Mouse (Mus musculus) hindbrain, embryonic 13.5 days (tissue): Measurements from ENCODE around the gene Vdac1. TPM values are rescaled to one million over a fixed set of nuclear protein-coding genes. Genes with fewer than 3 reads are reported as not detected.
"Not testable (repeated sequence)": the region's sequence is repeated elsewhere in the genome, so short reads cannot be mapped to it uniquely, and the experiment has no call there.

ENCODE experiments used
- ATAC-seq: fragments of 200-750 bp; cut with Nextera tagmentation; 2 replicates; pipeline ENCODE4 v1.8.0; 2017; ENCODE audit warnings: moderate TSS enrichment; ENCODE audit not compliant: low FRiP score
- H3K27ac ChIP-seq: fragments of 300-500 bp; sonication (generic); 2 replicates; pipeline ENCODE4 v1.5.1; 2015; ENCODE audit warnings: inconsistent platforms, mild to moderate bottlenecking, moderate library complexity
- H3K27me3 ChIP-seq: fragments of 300-500 bp; sonication (generic); 2 replicates; pipeline ENCODE4 v1.6.1; 2015; ENCODE audit warnings: mild to moderate bottlenecking, inconsistent platforms
- H3K36me3 ChIP-seq: fragments of 300-500 bp; sonication (generic); 2 replicates; pipeline ENCODE4 v1.6.1; 2015; ENCODE audit warnings: mild to moderate bottlenecking, inconsistent platforms
- H3K4me1 ChIP-seq: fragments of 300-500 bp; sonication (generic); replicated peaks from 2 replicates; pipeline ENCODE4 v1.6.1; 2015; ENCODE audit warnings: inconsistent platforms
- H3K4me2 ChIP-seq: fragments of 300-500 bp; sonication (generic); 2 replicates; pipeline ENCODE4 v1.6.1; 2015; ENCODE audit warnings: inconsistent platforms, mild to moderate bottlenecking, moderate library complexity
- H3K4me3 ChIP-seq: fragments of 300-500 bp; sonication (generic); 2 replicates; pipeline ENCODE4 v1.5.1; 2015; ENCODE audit warnings: mild to moderate bottlenecking, inconsistent platforms
- H3K9ac ChIP-seq: fragments of 300-500 bp; sonication (generic); 2 replicates; pipeline ENCODE4 v1.6.1; 2015; ENCODE audit warnings: mild to moderate bottlenecking, inconsistent platforms
- H3K9me3 ChIP-seq: fragments of 300-500 bp; sonication (generic); 2 replicates; pipeline ENCODE4 v1.6.1; 2016; ENCODE audit warnings: inconsistent platforms
- WGBS: fragments of 180-500 bp; shearing (Covaris S2); methylation state at CpG from one replicate; pipeline ENCODE4 v1.1.7; 2015; 5-methylcytosine and 5-hydroxymethylcytosine counted together
- polyA plus RNA-seq: library from polyadenylated mRNA; unstranded; fragments of >200 nt; fragmentation: Nextera tagmentation; extraction: Ambion mirVana; gene quantifications from 2 replicates; pipeline ENCODE4 v1.2.1, GENCODE M21; 2015

Vdac1 gene
- polyA plus RNA-seq, 1 experiment from 2014 or later: 280 TPM

- H3K4me3 ChIP-seq: peak overlapping the region; percentile 21
- H3K27me3 ChIP-seq: no peaks in the 10 kb centered on the region
- H3K9ac ChIP-seq: no peak overlapping the region
- peak; percentile 72 for ATAC-seq
- no peaks in the 10 kb centered on the region for H3K36me3 ChIP-seq
- peak overlapping the region; percentile 46 for H3K4me2 ChIP-seq
- no peaks in the 10 kb centered on the region for H3K9me3 ChIP-seq
- H3K4me1 ChIP-seq: 0 out of 2 replicates have a peak, but pooled peaks cover 3% of the 10 kb centered on the region
- H3K27ac ChIP-seq: peak overlapping the region; percentile 40; the same call in 1 of the 2 replicates
- WGBS: 4% methylated on average over 12 of the region's 12 CpGs
Observed at GRCm38 (mm10) chr11:52346635-52347005, 14.0 kb upstream of the Vdac1 start.

GRCm38 (mm10) chr11:52348156-52348555 lies 12.5 kb upstream of the Vdac1 start:
- Histone ChIP-seq H3K9me3 (no peaks in the 10 kb centered on the region), H3K4me3 (no peak overlapping the region), H3K36me3 (no peaks in the 10 kb centered on the region), H3K27me3 (no peaks in the 10 kb centered on the region), H3K4me1 (0 out of 2 replicates have a peak, but pooled peaks cover 3% of the 10 kb centered on the region), H3K27ac (no peak overlapping the region), H3K9ac (no peak overlapping the region), H3K4me2 (no peak overlapping the region)
- ATAC-seq: no peak
- 88% methylated on average over 4 of the region's 4 CpGs for WGBS

GRCm38 (mm10) chr11:52348724-52349123 lies 11.9 kb upstream of the Vdac1 start:
- Histone ChIP-seq H3K4me3 (no peak overlapping the region), H3K4me1 (0 out of 2 replicates have a peak, but pooled peaks cover 3% of the 10 kb centered on the region), H3K9ac (no peak overlapping the region), H3K4me2 (no peak overlapping the region), H3K36me3 (no peaks in the 10 kb centered on the region), H3K27ac (no peak overlapping the region), H3K27me3 (no peaks in the 10 kb centered on the region), H3K9me3 (no peaks in the 10 kb centered on the region)
- 68% methylated on average over 3 of the region's 3 CpGs for WGBS
- no peak for ATAC-seq

GRCm38 (mm10) chr11:52350924-52351323 lies 9.7 kb upstream of the Vdac1 start:
- WGBS: 1% methylated on average over 9 of the region's 9 CpGs

GRCm38 (mm10) chr11:52352271-52352670 lies 8.4 kb upstream of the Vdac1 start:
- H3K9ac ChIP-seq: no peak overlapping the region
- 0 out of 2 replicates have a peak, but pooled peaks cover 5% of the 10 kb centered on the region for H3K9me3 ChIP-seq
- H3K27ac ChIP-seq: no peak overlapping the region
- H3K4me2 ChIP-seq: no peak overlapping the region
- ATAC-seq: no peak
- no peaks in the 10 kb centered on the region for H3K27me3 ChIP-seq
- H3K4me3 ChIP-seq: no peak overlapping the region
- 95% methylated on average over 3 of the region's 3 CpGs for WGBS
- no peaks in the 10 kb centered on the region for H3K4me1 ChIP-seq
- no peaks in the 10 kb centered on the region for H3K36me3 ChIP-seq

More at GRCm38 (mm10) chr11:52350924-52351323, 9.7 kb upstream of the Vdac1 start:
- no peak overlapping the region for H3K27ac ChIP-seq
- no peak overlapping the region for H3K4me2 ChIP-seq
- no peaks in the 10 kb centered on the region for H3K27me3 ChIP-seq
- H3K4me1 ChIP-seq: 0 out of 2 replicates have a peak, but pooled peaks cover 3% of the 10 kb centered on the region
- no peaks in the 10 kb centered on the region for H3K36me3 ChIP-seq
- H3K9ac ChIP-seq: no peak overlapping the region
- no peak overlapping the region for H3K4me3 ChIP-seq
- no peak for ATAC-seq
- 0 out of 2 replicates have a peak, but pooled peaks cover 5% of the 10 kb centered on the region for H3K9me3 ChIP-seq

- WGBS: 77% methylated on average over 5 of the region's 5 CpGs
- Histone ChIP-seq H3K27me3 (no peaks in the 10 kb centered on the region), H3K4me3 (no peak overlapping the region), H3K27ac (no peak overlapping the region), H3K36me3 (no peaks in the 10 kb centered on the region), H3K4me1 (peaks cover 2% of the 10 kb centered on the region), H3K4me2 (no peak overlapping the region), H3K9me3 (0 out of 2 replicates have a peak, but pooled peaks cover 5% of the 10 kb centered on the region), H3K9ac (no peak overlapping the region)
- ATAC-seq: no peak
Observed at GRCm38 (mm10) chr11:52354644-52355043, 6.0 kb upstream of the Vdac1 start.

- WGBS: 90% methylated on average over 1 of the region's 1 CpGs
- no peak overlapping the region for H3K27ac ChIP-seq
- no peaks in the 10 kb centered on the region for H3K27me3 ChIP-seq
- ATAC-seq: no peak
- H3K4me3 ChIP-seq: no peak overlapping the region
- no peak overlapping the region for H3K9ac ChIP-seq
- 0 out of 2 replicates have a peak, but pooled peaks cover 5% of the 10 kb centered on the region for H3K9me3 ChIP-seq
- H3K4me2 ChIP-seq: no peak overlapping the region
- no peaks in the 10 kb centered on the region for H3K36me3 ChIP-seq
- H3K4me1 ChIP-seq: peaks cover 8% of the 10 kb centered on the region
Observed at GRCm38 (mm10) chr11:52355601-52356000, 5.1 kb upstream of the Vdac1 start.

GRCm38 (mm10) chr11:52357091-52357490 lies 3.6 kb upstream of the Vdac1 start:
- not testable (repeated sequence) for H3K27ac ChIP-seq, H3K36me3 ChIP-seq, ATAC-seq, H3K4me2 ChIP-seq, H3K9me3 ChIP-seq, H3K9ac ChIP-seq, H3K4me3 ChIP-seq, H3K27me3 ChIP-seq
- 92% methylated on average over 5 of the region's 5 CpGs for WGBS
- H3K4me1 ChIP-seq: peaks cover 15% of the 10 kb centered on the region

- 48% methylated on average over 4 of the region's 4 CpGs for WGBS
- H3K4me3 ChIP-seq: no peak overlapping the region
- no peak for ATAC-seq
- H3K4me1 ChIP-seq: peaks cover 28% of the 10 kb centered on the region
- H3K27me3 ChIP-seq: no peaks in the 10 kb centered on the region
- H3K36me3 ChIP-seq: no peaks in the 10 kb centered on the region
- 0 out of 2 replicates have a peak, but pooled peaks cover 5% of the 10 kb centered on the region for H3K9me3 ChIP-seq
- H3K9ac ChIP-seq: no peak overlapping the region
- H3K4me2 ChIP-seq: no peak overlapping the region
- H3K27ac ChIP-seq: no peak overlapping the region
Observed at GRCm38 (mm10) chr11:52358520-52358919, 2.1 kb upstream of the Vdac1 start.

GRCm38 (mm10) chr11:52359686-52360470 lies 782 bp upstream of the Vdac1 start:
- Histone ChIP-seq H3K36me3 (no peaks in the 10 kb centered on the region), H3K4me1 (peaks cover 41% of the 10 kb centered on the region), H3K4me2 (peak overlapping the region; percentile 98), H3K9ac (peak overlapping the region; percentile 98), H3K27me3 (no peaks in the 10 kb centered on the region), H3K4me3 (peak overlapping the region; percentile 96), H3K27ac (peak overlapping the region; percentile 96), H3K9me3 (0 out of 2 replicates have a peak, but pooled peaks cover under 1% of the 10 kb centered on the region)
- WGBS: 13% methylated on average over 22 of the region's 22 CpGs
- ATAC-seq: peak; percentile 34

- peak; percentile 53 for ATAC-seq
- under 1% methylated on average over 47 of the region's 47 CpGs for WGBS
- H3K36me3 ChIP-seq: no peaks in the 10 kb centered on the region
- H3K27me3 ChIP-seq: no peaks in the 10 kb centered on the region
- peak overlapping the region; percentile 96 for H3K4me3 ChIP-seq
- no peaks in the 10 kb centered on the region for H3K9me3 ChIP-seq
- peak overlapping the region; percentile 96 for H3K27ac ChIP-seq
- peaks cover 45% of the 10 kb centered on the region for H3K4me1 ChIP-seq
- H3K9ac ChIP-seq: peak overlapping the region; percentile 98
- peak overlapping the region; percentile 98 for H3K4me2 ChIP-seq
Observed at GRCm38 (mm10) chr11:52361287-52361921, 744 bp downstream of the Vdac1 start.

- H3K4me2 ChIP-seq: no peak overlapping the region
- ATAC-seq: no peak
- peaks cover 57% of the 10 kb centered on the region for H3K4me1 ChIP-seq
- no peak overlapping the region for H3K9ac ChIP-seq
- H3K27ac ChIP-seq: no peak overlapping the region
- H3K27me3 ChIP-seq: no peaks in the 10 kb centered on the region
- H3K36me3 ChIP-seq: no peaks in the 10 kb centered on the region
- H3K4me3 ChIP-seq: no peak overlapping the region
- no peaks in the 10 kb centered on the region for H3K9me3 ChIP-seq
- 92% methylated on average over 2 of the region's 2 CpGs for WGBS
Observed at GRCm38 (mm10) chr11:52364376-52364775, 3.7 kb downstream of the Vdac1 start.
